Mouse (Mus musculus): Measurements from ENCODE around the gene Atg10. TPM values are rescaled to one million over a fixed set of nuclear protein-coding genes. Genes with fewer than 3 reads are reported as not detected.

The Atg10 gene
- polyA plus RNA-seq, 1 experiment from 2014 or later = 15.8 TPM

- 89% methylated on average over 5 of the region's 5 CpGs for WGBS
- Histone ChIP-seq H3K4me1 (0 out of 2 replicates have a peak, but pooled peaks cover 2% of the 10 kb centered on the region), H3K27me3 (no peaks in the 10 kb centered on the region), H3K9me3 (no peaks in the 10 kb centered on the region), H3K4me2 (replicated peaks) (no peak overlapping the region), H3K4me3 (no peak overlapping the region), H3K27ac (replicated peaks) (no peak overlapping the region), H3K9ac (replicated peaks) (no peak overlapping the region), H3K36me3 (no peaks in the 10 kb centered on the region)
- no peak for ATAC-seq (ENCODE audit: low FRiP score, low read depth)
Observed at GRCm38 (mm10) chr13:91171205-91171604, 52.6 kb downstream of the Atg10 start.

GRCm38 (mm10) chr13:91169529-91170319 is 54.0 kb downstream of the Atg10 start:
- no peak overlapping the region for H3K4me3 ChIP-seq
- no peaks in the 10 kb centered on the region for H3K27me3 ChIP-seq
- H3K9ac ChIP-seq (replicated peaks) = no peak overlapping the region
- no peaks in the 10 kb centered on the region for H3K9me3 ChIP-seq
- no peak for ATAC-seq (ENCODE audit: low FRiP score, low read depth)
- no peaks in the 10 kb centered on the region for H3K36me3 ChIP-seq
- 78% methylated on average over 17 of the region's 17 CpGs for WGBS
- H3K4me1 ChIP-seq = 0 out of 2 replicates have a peak, but pooled peaks cover 2% of the 10 kb centered on the region
- no peak overlapping the region for H3K27ac ChIP-seq (replicated peaks)
- H3K4me2 ChIP-seq (replicated peaks) = no peak overlapping the region

- no peak overlapping the region for H3K9ac ChIP-seq (replicated peaks)
- no peaks in the 10 kb centered on the region for H3K36me3 ChIP-seq
- no peak overlapping the region for H3K27ac ChIP-seq (replicated peaks)
- H3K4me3 ChIP-seq = no peak overlapping the region
- 94% methylated on average over 4 of the region's 4 CpGs for WGBS
- 0 out of 2 replicates have a peak, but pooled peaks cover 2% of the 10 kb centered on the region for H3K4me1 ChIP-seq
- no peak for ATAC-seq (ENCODE audit: low FRiP score, low read depth)
- no peak overlapping the region for H3K4me2 ChIP-seq (replicated peaks)
- no peaks in the 10 kb centered on the region for H3K27me3 ChIP-seq
- H3K9me3 ChIP-seq = no peaks in the 10 kb centered on the region
Observed at GRCm38 (mm10) chr13:91168486-91168885, 55.3 kb downstream of the Atg10 start.

- WGBS = 92% methylated on average over 5 of the region's 5 CpGs
- H3K9ac ChIP-seq (replicated peaks) = no peak overlapping the region
- H3K4me3 ChIP-seq = no peak overlapping the region
- H3K27ac ChIP-seq (replicated peaks) = no peak overlapping the region
- no peak overlapping the region for H3K4me2 ChIP-seq (replicated peaks)
- no peak for ATAC-seq (ENCODE audit: low FRiP score, low read depth)
- H3K4me1 ChIP-seq = peaks cover 2% of the 10 kb centered on the region; the same call in 1 of the 2 replicates
- no peaks in the 10 kb centered on the region for H3K36me3 ChIP-seq
- H3K27me3 ChIP-seq = no peaks in the 10 kb centered on the region
- no peaks in the 10 kb centered on the region for H3K9me3 ChIP-seq
Observed at GRCm38 (mm10) chr13:91167561-91167960, 56.2 kb downstream of the Atg10 start.

GRCm38 (mm10) chr13:91166286-91166685 is 57.5 kb downstream of the Atg10 start:
- Histone ChIP-seq H3K36me3 (no peaks in the 10 kb centered on the region), H3K4me1 (peaks cover 2% of the 10 kb centered on the region; the same call in 1 of the 2 replicates), H3K9ac (replicated peaks) (no peak overlapping the region), H3K4me3 (no peak overlapping the region), H3K4me2 (replicated peaks) (no peak overlapping the region), H3K27ac (replicated peaks) (no peak overlapping the region), H3K9me3 (no peaks in the 10 kb centered on the region), H3K27me3 (no peaks in the 10 kb centered on the region)
- no peak for ATAC-seq (ENCODE audit: low FRiP score, low read depth)
- WGBS = 93% methylated on average over 7 of the region's 7 CpGs

- WGBS = 85% methylated on average over 6 of the region's 6 CpGs
- no peaks in the 10 kb centered on the region for H3K9me3 ChIP-seq
- H3K4me1 ChIP-seq = peaks cover 2% of the 10 kb centered on the region; the same call in 1 of the 2 replicates
- H3K4me2 ChIP-seq (replicated peaks) = no peak overlapping the region
- ATAC-seq (ENCODE audit: low FRiP score, low read depth) = no peak
- H3K9ac ChIP-seq (replicated peaks) = no peak overlapping the region
- H3K27ac ChIP-seq (replicated peaks) = no peak overlapping the region
- no peaks in the 10 kb centered on the region for H3K36me3 ChIP-seq
- H3K27me3 ChIP-seq = no peaks in the 10 kb centered on the region
- no peak overlapping the region for H3K4me3 ChIP-seq
Observed at GRCm38 (mm10) chr13:91165200-91165599, 58.6 kb downstream of the Atg10 start.

GRCm38 (mm10) chr13:91163292-91163691 is 60.5 kb downstream of the Atg10 start:
- Histone ChIP-seq H3K4me3 (no peak overlapping the region), H3K9me3 (no peaks in the 10 kb centered on the region), H3K27ac (replicated peaks) (no peak overlapping the region), H3K4me1 (peaks cover 2% of the 10 kb centered on the region; the same call in 1 of the 2 replicates), H3K9ac (replicated peaks) (no peak overlapping the region), H3K36me3 (no peaks in the 10 kb centered on the region), H3K27me3 (no peaks in the 10 kb centered on the region), H3K4me2 (replicated peaks) (no peak overlapping the region)
- ATAC-seq (ENCODE audit: low FRiP score, low read depth) = no peak
- 65% methylated on average over 4 of the region's 4 CpGs for WGBS

GRCm38 (mm10) chr13:91162452-91162851 is 61.3 kb downstream of the Atg10 start:
- H3K9ac ChIP-seq (replicated peaks) = no peak overlapping the region
- H3K4me3 ChIP-seq = no peak overlapping the region
- no peaks in the 10 kb centered on the region for H3K27me3 ChIP-seq
- H3K4me2 ChIP-seq (replicated peaks) = no peak overlapping the region
- H3K4me1 ChIP-seq = peaks cover 2% of the 10 kb centered on the region; the same call in 1 of the 2 replicates
- H3K9me3 ChIP-seq = no peaks in the 10 kb centered on the region
- ATAC-seq (ENCODE audit: low FRiP score, low read depth) = 0 out of 2 replicates have a peak, but pooled peaks have one; percentile 16
- no peaks in the 10 kb centered on the region for H3K36me3 ChIP-seq
- H3K27ac ChIP-seq (replicated peaks) = no peak overlapping the region
- WGBS = 30% methylated on average over 5 of the region's 5 CpGs

- H3K4me1 ChIP-seq = no peaks in the 10 kb centered on the region; the same call in 1 of the 2 replicates
- ATAC-seq (ENCODE audit: low FRiP score, low read depth) = no peak
- no peak overlapping the region for H3K4me3 ChIP-seq
- H3K4me2 ChIP-seq (replicated peaks) = no peak overlapping the region
- H3K9me3 ChIP-seq = no peaks in the 10 kb centered on the region
- no peaks in the 10 kb centered on the region for H3K27me3 ChIP-seq
- no peak overlapping the region for H3K27ac ChIP-seq (replicated peaks)
- no peaks in the 10 kb centered on the region for H3K36me3 ChIP-seq
- H3K9ac ChIP-seq (replicated peaks) = no peak overlapping the region
- 89% methylated on average over 3 of the region's 3 CpGs for WGBS
Observed at GRCm38 (mm10) chr13:91160616-91161015, 63.2 kb downstream of the Atg10 start.

- no peak for ATAC-seq (ENCODE audit: low FRiP score, low read depth)
- 81% methylated on average over 2 of the region's 2 CpGs for WGBS
Observed at GRCm38 (mm10) chr13:91159881-91160280, 63.9 kb downstream of the Atg10 start.

GRCm38 (mm10) chr13:91157941-91158340 is 65.8 kb downstream of the Atg10 start:
- 82% methylated on average over 4 of the region's 4 CpGs for WGBS
- no peak overlapping the region for H3K4me3 ChIP-seq
- H3K9me3 ChIP-seq = no peaks in the 10 kb centered on the region
- H3K9ac ChIP-seq (replicated peaks) = no peak overlapping the region
- no peaks in the 10 kb centered on the region for H3K36me3 ChIP-seq
- ATAC-seq (ENCODE audit: low FRiP score, low read depth) = no peak
- no peaks in the 10 kb centered on the region; the same call in 1 of the 2 replicates for H3K4me1 ChIP-seq
- H3K4me2 ChIP-seq (replicated peaks) = no peak overlapping the region
- no peaks in the 10 kb centered on the region for H3K27me3 ChIP-seq
- no peak overlapping the region for H3K27ac ChIP-seq (replicated peaks)

More at GRCm38 (mm10) chr13:91159881-91160280, 63.9 kb downstream of the Atg10 start:
- Histone ChIP-seq H3K27ac (replicated peaks) (no peak overlapping the region), H3K4me1 (no peaks in the 10 kb centered on the region; the same call in 1 of the 2 replicates), H3K9ac (replicated peaks) (no peak overlapping the region), H3K9me3 (no peaks in the 10 kb centered on the region), H3K4me2 (replicated peaks) (no peak overlapping the region), H3K27me3 (no peaks in the 10 kb centered on the region), H3K4me3 (no peak overlapping the region), H3K36me3 (no peaks in the 10 kb centered on the region)

GRCm38 (mm10) chr13:91157429-91157828 is 66.3 kb downstream of the Atg10 start:
- Histone ChIP-seq H3K9ac (replicated peaks) (no peak overlapping the region), H3K4me1 (no peaks in the 10 kb centered on the region; the same call in 1 of the 2 replicates), H3K27me3 (no peaks in the 10 kb centered on the region), H3K4me3 (no peak overlapping the region), H3K27ac (replicated peaks) (no peak overlapping the region), H3K36me3 (no peaks in the 10 kb centered on the region), H3K4me2 (replicated peaks) (no peak overlapping the region), H3K9me3 (no peaks in the 10 kb centered on the region)
- ATAC-seq (ENCODE audit: low FRiP score, low read depth) = no peak

Data from midbrain, embryonic 12.5 days (tissue).